Mouse (Mus musculus): ENCODE results near the gene Tprgl.

- TF ChIP-seq CTCF (IDR thresholded peaks at IDR 0.05; ENCODE audit: insufficient read depth, low read depth, low read length) (no peak), POLR2A (IDR thresholded peaks at IDR 0.05; ENCODE audit: insufficient read depth, low read depth, low read length) (no peak)
These were observed 15.8 kb downstream of the Tprgl start for GRCm38 (mm10) chr4:154144712-154145111.

All from olfactory bulb, adult 2 months (tissue).